Mouse (Mus musculus): ENCODE measurements around the gene Piezo1. TPM values are rescaled to one million over a fixed set of nuclear protein-coding genes. Genes with fewer than 3 reads are reported as not detected.

Piezo1 gene
- polyA plus RNA-seq, 1 experiment from 2014 or later, result 15.5 TPM

- Histone ChIP-seq H3K9ac (ENCODE audit: low read depth, low read length) (no peak overlapping the region), H3K27ac (ENCODE audit: low read length) (no peak overlapping the region), H3K4me1 (ENCODE audit: control insufficient read depth, low read depth, low read length) (peaks cover 13% of the 10 kb centered on the region), H3K36me3 (ENCODE audit: control insufficient read depth, insufficient read depth) (peaks cover 4% of the 10 kb centered on the region; the same call in 1 of the 2 replicates), H3K4me3 (ENCODE audit: low read depth, low read length) (no peak overlapping the region; the same call in 1 of the 2 replicates), H3K9me3 (replicated peaks; ENCODE audit: control insufficient read depth, low read length) (peaks cover 2% of the 10 kb centered on the region), H3K27me3 (ENCODE audit: control insufficient read depth, insufficient read depth, low read depth, low read length) (peaks cover 7% of the 10 kb centered on the region), H3K4me2 (ENCODE audit: low read depth, low read length) (no peak overlapping the region)
- no peak for ATAC-seq (ENCODE audit: low read depth)
- WGBS (ENCODE audit: insufficient replicate concordance), result 65% methylated on average over 20 of the region's 20 CpGs
Measured at GRCm38 (mm10) chr8:122436586-122437125, 114.5 kb downstream of the Piezo1 start.

- no peak overlapping the region for H3K4me2 ChIP-seq (ENCODE audit: low read depth, low read length)
- H3K27me3 ChIP-seq (ENCODE audit: control insufficient read depth, insufficient read depth, low read depth, low read length), result peaks cover 7% of the 10 kb centered on the region
- no peak overlapping the region for H3K9ac ChIP-seq (ENCODE audit: low read depth, low read length)
- H3K36me3 ChIP-seq (ENCODE audit: control insufficient read depth, insufficient read depth), result peaks cover 4% of the 10 kb centered on the region; the same call in 1 of the 2 replicates
- peaks cover 2% of the 10 kb centered on the region for H3K9me3 ChIP-seq (replicated peaks; ENCODE audit: control insufficient read depth, low read length)
- no peak overlapping the region for H3K27ac ChIP-seq (ENCODE audit: low read length)
- H3K4me3 ChIP-seq (ENCODE audit: low read depth, low read length), result no peak overlapping the region
- 75% methylated on average over 9 of the region's 9 CpGs for WGBS (ENCODE audit: insufficient replicate concordance)
- peaks cover 15% of the 10 kb centered on the region for H3K4me1 ChIP-seq (ENCODE audit: control insufficient read depth, low read depth, low read length)
- no peak for ATAC-seq (ENCODE audit: low read depth)
Measured at GRCm38 (mm10) chr8:122436146-122436545, 115.0 kb downstream of the Piezo1 start.

- ATAC-seq (ENCODE audit: low read depth), result no peak
- Histone ChIP-seq H3K9me3 (replicated peaks; ENCODE audit: control insufficient read depth, low read length) (peaks cover 2% of the 10 kb centered on the region), H3K4me1 (ENCODE audit: control insufficient read depth, low read depth, low read length) (peaks cover 20% of the 10 kb centered on the region), H3K4me3 (ENCODE audit: low read depth, low read length) (no peak overlapping the region), H3K27ac (ENCODE audit: low read length) (no peak overlapping the region), H3K9ac (ENCODE audit: low read depth, low read length) (no peak overlapping the region), H3K4me2 (ENCODE audit: low read depth, low read length) (no peak overlapping the region), H3K27me3 (ENCODE audit: control insufficient read depth, insufficient read depth, low read depth, low read length) (peaks cover 7% of the 10 kb centered on the region), H3K36me3 (ENCODE audit: control insufficient read depth, insufficient read depth) (peaks cover 4% of the 10 kb centered on the region; the same call in 1 of the 2 replicates)
- WGBS (ENCODE audit: insufficient replicate concordance), result 79% methylated on average over 6 of the region's 6 CpGs
Measured at GRCm38 (mm10) chr8:122435375-122435774, 115.8 kb downstream of the Piezo1 start.

- H3K4me3 ChIP-seq (ENCODE audit: low read depth, low read length), result peak overlapping the region; percentile 63; the same call in 1 of the 2 replicates
- peaks cover 7% of the 10 kb centered on the region for H3K27me3 ChIP-seq (ENCODE audit: control insufficient read depth, insufficient read depth, low read depth, low read length)
- H3K4me1 ChIP-seq (ENCODE audit: control insufficient read depth, low read depth, low read length), result peaks cover 20% of the 10 kb centered on the region
- ATAC-seq (ENCODE audit: low read depth), result 0 out of 2 replicates have a peak, but pooled peaks have one; percentile 2
- 50% methylated on average over 11 of the region's 11 CpGs for WGBS (ENCODE audit: insufficient replicate concordance)
- peak overlapping the region; percentile 83; the same call in 1 of the 2 replicates for H3K27ac ChIP-seq (ENCODE audit: low read length)
- peaks cover 4% of the 10 kb centered on the region; the same call in 1 of the 2 replicates for H3K36me3 ChIP-seq (ENCODE audit: control insufficient read depth, insufficient read depth)
- peaks cover 2% of the 10 kb centered on the region for H3K9me3 ChIP-seq (replicated peaks; ENCODE audit: control insufficient read depth, low read length)
- peak overlapping the region; percentile 79 for H3K4me2 ChIP-seq (ENCODE audit: low read depth, low read length)
- H3K9ac ChIP-seq (ENCODE audit: low read depth, low read length), result peak overlapping the region; percentile 61; the same call in 1 of the 2 replicates
Measured at GRCm38 (mm10) chr8:122433269-122433905, 117.7 kb downstream of the Piezo1 start.

- H3K4me1 ChIP-seq (ENCODE audit: control insufficient read depth, low read depth, low read length), result peaks cover 20% of the 10 kb centered on the region
- peak; percentile 73 for ATAC-seq (ENCODE audit: low read depth)
- H3K9ac ChIP-seq (ENCODE audit: low read depth, low read length), result peak within 1 kb of the TSS; percentile 61
- peaks cover 4% of the 10 kb centered on the region; the same call in 1 of the 2 replicates for H3K36me3 ChIP-seq (ENCODE audit: control insufficient read depth, insufficient read depth)
- H3K27ac ChIP-seq (ENCODE audit: low read length), result peak within 1 kb of the TSS; percentile 83
- peak within 1 kb of the TSS; percentile 79 for H3K4me2 ChIP-seq (ENCODE audit: low read depth, low read length)
- peaks cover 7% of the 10 kb centered on the region for H3K27me3 ChIP-seq (ENCODE audit: control insufficient read depth, insufficient read depth, low read depth, low read length)
- H3K9me3 ChIP-seq (replicated peaks; ENCODE audit: control insufficient read depth, low read length), result peaks cover 2% of the 10 kb centered on the region
- 2% methylated on average over 45 of the region's 45 CpGs for WGBS (ENCODE audit: insufficient replicate concordance)
- peak within 1 kb of the TSS; percentile 63 for H3K4me3 ChIP-seq (ENCODE audit: low read depth, low read length)
Measured at GRCm38 (mm10) chr8:122432443-122433268, 118.5 kb downstream of the Piezo1 start, which contains the start of gene Cyba. Cyba (minus strand) TSS chr8:122432930.

Small RNA genes within 50 kb of the gene (microRNA-seq; reads per million reads assigned to microRNA genes)
- gene Gm24366, result not detected

Other genes with a start within 250 kb of the Piezo1 start
- not detected in 2 replicates for gene Trhr2, start 190.6 kb downstream of the Piezo1 start, polyA plus RNA-seq (2015; fragmentation: Nextera tagmentation; extraction: Ambion mirVana)
- 17.8 and 19.0 TPM in 2 replicates for gene Zc3h18, start 174.7 kb downstream of the Piezo1 start, polyA plus RNA-seq (2015; fragmentation: Nextera tagmentation; extraction: Ambion mirVana)
- gene Il17c, start 129.3 kb downstream of the Piezo1 start, polyA plus RNA-seq (2015; fragmentation: Nextera tagmentation; extraction: Ambion mirVana), result not detected in 2 replicates
- 191 TPM in 2 replicates for gene Cyba, start 118.4 kb downstream of the Piezo1 start, polyA plus RNA-seq (2015; fragmentation: Nextera tagmentation; extraction: Ambion mirVana)
- gene Mvd, start 107.9 kb downstream of the Piezo1 start, polyA plus RNA-seq (2015; fragmentation: Nextera tagmentation; extraction: Ambion mirVana), result 21.8 and 23.2 TPM in 2 replicates
- 0.14 and 0.40 TPM in 2 replicates for gene Snai3, start 90.6 kb downstream of the Piezo1 start, polyA plus RNA-seq (2015; fragmentation: Nextera tagmentation; extraction: Ambion mirVana)
- 12.7 and 14.0 TPM in 2 replicates for gene Rnf166, start 75.3 kb downstream of the Piezo1 start, polyA plus RNA-seq (2015; fragmentation: Nextera tagmentation; extraction: Ambion mirVana)
- 9.6 and 12.7 TPM in 2 replicates for gene Ctu2, start 75.2 kb downstream of the Piezo1 start, polyA plus RNA-seq (2015; fragmentation: Nextera tagmentation; extraction: Ambion mirVana)
- gene Cdt1, start 16.7 kb upstream of the Piezo1 start, polyA plus RNA-seq (2015; fragmentation: Nextera tagmentation; extraction: Ambion mirVana), result 34.7 and 41.1 TPM in 2 replicates
- 196 and 204 TPM in 2 replicates for gene Aprt, start 25.6 kb upstream of the Piezo1 start, polyA plus RNA-seq (2015; fragmentation: Nextera tagmentation; extraction: Ambion mirVana)
- 8.1 and 8.6 TPM in 2 replicates for gene Galns, start 60.1 kb upstream of the Piezo1 start, polyA plus RNA-seq (2015; fragmentation: Nextera tagmentation; extraction: Ambion mirVana)
- 21.5 and 22.8 TPM in 2 replicates for gene Trappc2l, start 60.3 kb upstream of the Piezo1 start, polyA plus RNA-seq (2015; fragmentation: Nextera tagmentation; extraction: Ambion mirVana)
- not detected in 2 replicates for gene Pabpn1l, start 71.4 kb upstream of the Piezo1 start, polyA plus RNA-seq (2015; fragmentation: Nextera tagmentation; extraction: Ambion mirVana)
- gene Cbfa2t3, start 147.8 kb upstream of the Piezo1 start, polyA plus RNA-seq (2015; fragmentation: Nextera tagmentation; extraction: Ambion mirVana), result 3.1 and 3.3 TPM in 2 replicates
- gene Acsf3, start 224.2 kb upstream of the Piezo1 start, polyA plus RNA-seq (2015; fragmentation: Nextera tagmentation; extraction: Ambion mirVana), result 9.1 and 10.3 TPM in 2 replicates

All from liver, embryonic 16.5 days (tissue).